Mouse (Mus musculus) MEL (cell line): Measurements from ENCODE around the gene Tmem255b. TPM values are rescaled to one million over a fixed set of nuclear protein-coding genes. Genes with fewer than 3 reads are reported as not detected.

Experiments
- DNase-seq: peaks from one replicate; pipeline ENCODE4 v3.0.0; 2011; ENCODE audit warnings: low read depth, low spot score
- H3K27ac ChIP-seq: 2 replicates; pipeline ENCODE4 v1.5.1; 2012; ENCODE audit warnings: low read depth, mild to moderate bottlenecking, control low read depth, low read length, moderate library complexity; ENCODE audit not compliant: control insufficient read depth
- H3K27me3 ChIP-seq, 2 experiments: fragments of 150-350 bp in 1 of 2; sonication (generic) in 1 of 2; 2 replicates each; pipeline ENCODE4 v1.6.1; 2012; ENCODE audit warnings: low read length in 2 of 2, mild to moderate bottlenecking in 2 of 2, improper control_type of control experiment in 1 of 2, moderate library complexity in 1 of 2; ENCODE audit not compliant: insufficient read depth in 2 of 2, control insufficient read depth in 1 of 2
- H3K36me3 ChIP-seq, 2 experiments: 2 replicates each; pipeline ENCODE4 v1.6.1; 2012 to 2014; ENCODE audit warnings: low read length in 2 of 2, improper control_type of control experiment in 1 of 2, inconsistent platforms in 1 of 2, mild to moderate bottlenecking in 1 of 2; ENCODE audit not compliant: insufficient read depth in 2 of 2, control insufficient read depth in 1 of 2
- H3K4me1 ChIP-seq, 2 experiments: fragments of 150-350 bp in 1 of 2; sonication (generic) in 1 of 2; 2 replicates each; pipeline ENCODE4 v1.6.1; 2012; ENCODE audit warnings: low read length in 2 of 2, improper control_type of control experiment in 1 of 2, mild to moderate bottlenecking in 1 of 2; ENCODE audit not compliant: insufficient read depth in 2 of 2, control insufficient read depth in 1 of 2
- H3K4me3 ChIP-seq, 2 experiments: fragments of 150-350 bp in 1 of 2; sonication (generic) in 1 of 2; 2 replicates each; pipeline ENCODE4 v1.5.1; 2012; ENCODE audit warnings: low read depth in 2 of 2, low read length in 2 of 2, mild to moderate bottlenecking in 2 of 2, moderate library complexity in 2 of 2, control low read depth in 1 of 2, improper control_type of control experiment in 1 of 2; ENCODE audit not compliant: control insufficient read depth in 1 of 2, insufficient read depth in 1 of 2
- H3K79me2 ChIP-seq: 2 replicates; pipeline ENCODE4 v1.6.1; 2012; ENCODE audit warnings: mild to moderate bottlenecking, low read length, moderate library complexity; ENCODE audit not compliant: control insufficient read depth, poor library complexity, insufficient read depth
- H3K9ac ChIP-seq: 2 replicates; pipeline ENCODE4 v1.6.1; 2012; ENCODE audit warnings: low read depth, mild to moderate bottlenecking, control low read depth, low read length, moderate library complexity; ENCODE audit not compliant: control insufficient read depth, poor library complexity, severe bottlenecking
- H3K9me3 ChIP-seq: fragments of 150-350 bp; sonication (generic); replicated peaks from 2 replicates; pipeline ENCODE4 v1.6.1; 2012; ENCODE audit warnings: mild to moderate bottlenecking, low read length, improper control_type of control experiment, moderate library complexity; ENCODE audit not compliant: insufficient read depth
- BHLHE40 ChIP-seq: IDR thresholded peaks from 2 replicates; pipeline ENCODE4 v1.6.1; 2012; ENCODE audit warnings: low read depth, mild to moderate bottlenecking, inconsistent platforms, low read length, improper control_type of control experiment, borderline replicate concordance
- CHD1 ChIP-seq: IDR thresholded peaks from 2 replicates; pipeline ENCODE4 v1.6.1; 2012; ENCODE audit warnings: low read depth, mild to moderate bottlenecking, inconsistent platforms, low read length, improper control_type of control experiment
- CHD2 ChIP-seq: IDR thresholded peaks from 2 replicates; pipeline ENCODE4 v1.6.1; 2011; ENCODE audit warnings: low read length, improper control_type of control experiment
- CTCF ChIP-seq, 3 experiments: IDR thresholded peaks in 2 of 3; conservative IDR thresholded peaks in 1 of 3; 2 replicates each; pipeline ENCODE4 v1.5.1; 2011 to 2012; ENCODE audit warnings: low read length in 3 of 3, low read depth in 2 of 3, mild to moderate bottlenecking in 2 of 3, improper control_type of control experiment in 1 of 3, inconsistent platforms in 1 of 3, mixed read lengths in 1 of 3, moderate library complexity in 1 of 3; ENCODE audit not compliant: control insufficient read depth in 1 of 3, insufficient read depth in 1 of 3, poor library complexity in 1 of 3, severe bottlenecking in 1 of 3
- E2F4 ChIP-seq: IDR thresholded peaks from 2 replicates; pipeline ENCODE4 v1.6.1; 2011; ENCODE audit warnings: low read depth, low read length, improper control_type of control experiment, borderline replicate concordance
- ETS1 ChIP-seq: IDR thresholded peaks from 2 replicates; pipeline ENCODE4 v1.6.1; 2012; ENCODE audit warnings: low read depth, mild to moderate bottlenecking, inconsistent platforms, low read length, improper control_type of control experiment, moderate library complexity
- GATA1 ChIP-seq: IDR thresholded peaks from 2 replicates; pipeline ENCODE4 v1.6.1; 2011; ENCODE audit warnings: low read depth, low read length, improper control_type of control experiment
- KAT2A ChIP-seq: conservative IDR thresholded peaks from 2 replicates; pipeline ENCODE4 v1.6.1; 2012; ENCODE audit warnings: low read depth, low read length, improper control_type of control experiment, inconsistent platforms
- MAX ChIP-seq: IDR thresholded peaks from 2 replicates; pipeline ENCODE4 v1.6.1; 2011; ENCODE audit warnings: low read length, improper control_type of control experiment
- MAZ ChIP-seq: IDR thresholded peaks from 2 replicates; pipeline ENCODE4 v1.6.1; 2012; ENCODE audit warnings: low read depth, mild to moderate bottlenecking, inconsistent platforms, low read length, improper control_type of control experiment
- MEF2A ChIP-seq: IDR thresholded peaks from 2 replicates; pipeline ENCODE4 v1.6.1; 2014; ENCODE audit warnings: low read depth, mild to moderate bottlenecking, inconsistent platforms, low read length, improper control_type of control experiment; ENCODE audit not compliant: poor library complexity, insufficient replicate concordance, severe bottlenecking; ENCODE audit errors: extremely low read depth
- MXI1 ChIP-seq: IDR thresholded peaks from 2 replicates; pipeline ENCODE4 v1.6.1; 2011; ENCODE audit warnings: mild to moderate bottlenecking, low read depth, low read length, improper control_type of control experiment
- MYB ChIP-seq: IDR thresholded peaks from 2 replicates; pipeline ENCODE4 v1.6.1; 2011; ENCODE audit warnings: mild to moderate bottlenecking, low read depth, low read length, improper control_type of control experiment
- MYC ChIP-seq: IDR thresholded peaks from 2 replicates; pipeline ENCODE4 v1.6.1; 2011; ENCODE audit warnings: low read depth, mild to moderate bottlenecking, low read length, improper control_type of control experiment, moderate library complexity
- NELFE ChIP-seq: IDR thresholded peaks from 2 replicates; pipeline ENCODE4 v1.6.1; 2011; ENCODE audit warnings: low read depth, low read length, improper control_type of control experiment
- NRF1 ChIP-seq: IDR thresholded peaks from 2 replicates; pipeline ENCODE4 v1.6.1; 2014; ENCODE audit warnings: low read depth, mild to moderate bottlenecking, inconsistent platforms, low read length, improper control_type of control experiment, moderate library complexity; ENCODE audit not compliant: poor library complexity, insufficient read depth, severe bottlenecking
- POLR2A ChIP-seq, 2 experiments: IDR thresholded peaks; 2 replicates each; pipeline ENCODE4 v1.6.1; 2011 to 2012; ENCODE audit warnings: low read length in 2 of 2, mild to moderate bottlenecking in 2 of 2, control low read depth in 1 of 2, improper control_type of control experiment in 1 of 2, low read depth in 1 of 2, moderate library complexity in 1 of 2; ENCODE audit not compliant: control insufficient read depth in 1 of 2, insufficient read depth in 1 of 2, poor library complexity in 1 of 2
- POLR2AphosphoS2 ChIP-seq: IDR thresholded peaks from 2 replicates; pipeline ENCODE4 v1.6.1; 2011; ENCODE audit warnings: low read length, improper control_type of control experiment
- RAD21 ChIP-seq: IDR thresholded peaks from 2 replicates; pipeline ENCODE4 v1.6.1; 2011; ENCODE audit warnings: mild to moderate bottlenecking, low read depth, low read length, improper control_type of control experiment
- RCOR1 ChIP-seq: IDR thresholded peaks from 2 replicates; pipeline ENCODE4 v1.6.1; 2012; ENCODE audit warnings: low read depth, mild to moderate bottlenecking, inconsistent platforms, low read length, improper control_type of control experiment
- SIN3A ChIP-seq: IDR thresholded peaks from 2 replicates; pipeline ENCODE4 v1.6.1; 2012; ENCODE audit warnings: low read length, improper control_type of control experiment, inconsistent platforms
- SMC3 ChIP-seq: IDR thresholded peaks from 2 replicates; pipeline ENCODE4 v1.6.1; 2011; ENCODE audit warnings: low read depth, low read length, improper control_type of control experiment
- TAL1 ChIP-seq: IDR thresholded peaks from 2 replicates; pipeline ENCODE4 v1.6.1; 2012; ENCODE audit warnings: mild to moderate bottlenecking, inconsistent platforms, low read length, moderate library complexity, mixed read lengths
- TBP ChIP-seq: IDR thresholded peaks from 2 replicates; pipeline ENCODE4 v1.8.0; 2011; ENCODE audit warnings: low read depth, low read length, improper control_type of control experiment
- TCF12 ChIP-seq: IDR thresholded peaks from 2 replicates; pipeline ENCODE4 v1.6.1; 2014; ENCODE audit warnings: low read depth, mild to moderate bottlenecking, inconsistent platforms, low read length, improper control_type of control experiment, moderate library complexity
- UBTF ChIP-seq: IDR thresholded peaks from 2 replicates; pipeline ENCODE4 v1.6.1; 2012; ENCODE audit warnings: low read depth, mild to moderate bottlenecking, inconsistent platforms, low read length, improper control_type of control experiment, moderate library complexity, borderline replicate concordance; ENCODE audit not compliant: insufficient read depth
- USF1 ChIP-seq: IDR thresholded peaks from 2 replicates; pipeline ENCODE4 v1.6.1; 2014; ENCODE audit warnings: low read depth, mild to moderate bottlenecking, inconsistent platforms, low read length, improper control_type of control experiment, moderate library complexity
- USF2 ChIP-seq, 2 experiments: IDR thresholded peaks; 2 replicates each; pipeline ENCODE4 v1.6.1; 2011 to 2012; ENCODE audit warnings: improper control_type of control experiment in 2 of 2, low read length in 2 of 2, borderline replicate concordance in 1 of 2, inconsistent platforms in 1 of 2, low read depth in 1 of 2, mild to moderate bottlenecking in 1 of 2; ENCODE audit not compliant: insufficient read depth in 1 of 2
- ZC3H11A ChIP-seq: IDR thresholded peaks from 2 replicates; pipeline ENCODE4 v1.6.1; 2012; ENCODE audit warnings: low read depth, mild to moderate bottlenecking, inconsistent platforms, low read length, improper control_type of control experiment
- ZKSCAN1 ChIP-seq: IDR thresholded peaks from 2 replicates; pipeline ENCODE4 v1.6.1; 2012; ENCODE audit warnings: low read depth, mild to moderate bottlenecking, inconsistent platforms, low read length, improper control_type of control experiment, moderate library complexity
- ZMIZ1 ChIP-seq: IDR thresholded peaks from 2 replicates; pipeline ENCODE4 v1.6.1; 2012; ENCODE audit warnings: low read depth, mild to moderate bottlenecking, inconsistent platforms, low read length, improper control_type of control experiment, moderate library complexity
- ZNF384 ChIP-seq: IDR thresholded peaks from 2 replicates; pipeline ENCODE4 v1.6.1; 2012; ENCODE audit warnings: low read depth, mild to moderate bottlenecking, inconsistent platforms, low read length, improper control_type of control experiment
- polyA plus RNA-seq, 2 experiments: library from polyadenylated mRNA; stranded (reverse) in 1 of 2; unstranded in 1 of 2; fragments of >175 nt in 1 of 2; fragments of >200 nt in 1 of 2; gene quantifications; 2 replicates each; pipeline versions ENCODE4 v1.2.1 to v1.2.4; 2012; ENCODE audit warnings: low replicate concordance in 2 of 2, low read depth in 1 of 2; ENCODE audit not compliant: insufficient read length in 2 of 2, insufficient read depth in 1 of 2, missing spikeins in 1 of 2
- total RNA-seq: library from RNA; depleted of rRNA; stranded (reverse); fragments of 300-350 nt; gene quantifications from 2 replicates; pipeline ENCODE4 v1.2.3, GENCODE M21; 2012

Tmem255b gene
- total and polyA plus RNA-seq, 3 experiments, result not detected

DNA sequence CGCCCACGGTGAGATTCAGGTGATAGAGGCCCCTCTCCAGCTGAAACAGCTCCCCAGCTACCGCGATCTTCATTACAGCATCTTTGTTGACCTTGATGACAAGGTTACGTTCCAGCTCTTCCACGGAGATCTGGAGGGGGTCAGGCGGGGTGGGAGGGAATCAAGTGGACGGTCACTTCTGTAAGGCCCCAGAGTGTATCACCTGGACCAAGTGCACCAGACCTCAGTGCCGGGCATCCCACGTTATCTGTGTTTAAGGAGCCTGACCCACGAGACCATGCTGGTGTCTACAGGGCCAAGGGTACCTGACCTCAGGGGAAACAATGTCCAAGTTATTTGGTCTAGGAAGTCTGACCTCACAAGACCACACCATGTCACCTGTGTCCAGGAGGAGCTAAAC, 36.5 kb downstream of the Tmem255b start:
- Histone ChIP-seq H3K4me1 (peaks cover 2 to 11% of the 10 kb centered on the region in 2 experiments; a peak in 3 of 4 replicates), H3K36me3 (peaks cover 0 to 7% of the 10 kb centered on the region in 2 experiments; a peak in 2 of 4 replicates), H3K9ac (no peak overlapping the region), H3K27me3 (no peaks in the 10 kb centered on the region), H3K79me2 (no peaks in the 10 kb centered on the region), H3K27ac (no peak overlapping the region), H3K4me3 (no peak overlapping the region), H3K9me3 (no peaks in the 10 kb centered on the region)
- no peak for DNase-seq
- TF ChIP-seq SMC3 (no peak), E2F4 (no peak), TBP (no peak), MYB (no peak), KAT2A (no peak), MEF2A (no peak), POLR2AphosphoS2 (no peak), CTCF (IDR thresholded peaks at IDR 0.05 in 2 of 3, conservative IDR thresholded peaks at IDR 0.05 in 1 of 3; ENCODE audit: control insufficient read depth in 1 of 3, insufficient read depth in 1 of 3, low read depth in 2 of 3, low read length in 3 of 3, poor library complexity in 1 of 3, severe bottlenecking in 1 of 3) (no peak), TAL1 (no peak), RCOR1 (no peak), RAD21 (no peak), ZMIZ1 (no peak)

DNA sequence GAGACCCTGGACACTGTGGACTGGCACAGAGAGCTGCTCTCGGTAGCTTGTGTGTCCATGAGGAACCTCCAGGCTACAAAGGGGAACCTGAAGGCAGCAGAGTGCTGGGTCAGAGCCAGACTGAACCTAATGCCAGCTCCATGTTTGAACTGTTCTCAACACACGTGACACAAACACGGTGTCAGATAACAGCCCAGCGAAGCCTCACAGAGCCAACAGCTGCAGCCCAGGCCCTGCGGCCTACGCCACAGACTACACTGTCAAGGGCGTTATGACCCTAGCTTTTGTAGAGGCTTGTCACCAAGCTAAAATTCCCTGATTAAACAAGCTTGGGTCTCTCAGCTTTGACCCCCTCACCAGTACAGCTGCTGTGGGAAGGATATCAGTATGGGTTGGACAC, 37.3 kb downstream of the Tmem255b start:
- peaks cover 0 to 7% of the 10 kb centered on the region in 2 experiments; a peak in 2 of 4 replicates for H3K36me3 ChIP-seq
- DNase-seq, result peak; percentile 91
- H3K4me3 ChIP-seq, result no peak overlapping the region; a peak in 1 of 4 replicates
- H3K27me3 ChIP-seq, result no peaks in the 10 kb centered on the region
- H3K9me3 ChIP-seq, result no peaks in the 10 kb centered on the region
- peak overlapping the region; percentile 55 for H3K9ac ChIP-seq
- no peaks in the 10 kb centered on the region for H3K79me2 ChIP-seq
- peaks cover 2 to 11% of the 10 kb centered on the region in 2 experiments; a peak in 3 of 4 replicates for H3K4me1 ChIP-seq
- H3K27ac ChIP-seq, result peak overlapping the region; percentile 21; the same call in 1 of the 2 replicates
- TF ChIP-seq CHD1 (no peak), USF2 (IDR thresholded peaks at IDR 0.05; ENCODE audit: borderline replicate concordance in 1 of 2, insufficient read depth in 1 of 2, low read depth in 1 of 2, low read length in 2 of 2) (peak; percentile 37 to 71; a peak in 3 of 4 replicates), UBTF (no peak), SIN3A (peak; percentile 71; the same call in 1 of the 2 replicates), ZKSCAN1 (no peak), CTCF (IDR thresholded peaks at IDR 0.05 in 2 of 3, conservative IDR thresholded peaks at IDR 0.05 in 1 of 3; ENCODE audit: control insufficient read depth in 1 of 3, insufficient read depth in 1 of 3, low read depth in 2 of 3, low read length in 3 of 3, poor library complexity in 1 of 3, severe bottlenecking in 1 of 3) (no peak), TCF12 (peak; percentile 24; the same call in 1 of the 2 replicates), MYB (no peak), NELFE (no peak), ETS1 (peak; percentile 78), CHD2 (no peak), MAZ (no peak), POLR2A (IDR thresholded peaks at IDR 0.05; ENCODE audit: control insufficient read depth in 1 of 2, insufficient read depth in 1 of 2, low read depth in 1 of 2, low read length in 2 of 2, poor library complexity in 1 of 2) (no peak), USF1 (peak; percentile 94), MYC (peak; percentile 54; the same call in 1 of the 2 replicates), SMC3 (0 out of 2 replicates have a peak, but pooled peaks have one; percentile 9), GATA1 (peak; percentile 60), RCOR1 (no peak), ZNF384 (no peak), ZC3H11A (no peak), MXI1 (peak; percentile 74; the same call in 1 of the 2 replicates), NRF1 (no peak), BHLHE40 (peak; percentile 89), MAX (peak; percentile 96)
